Mouse (Mus musculus) macrophage (primary cell): Measurements from ENCODE around the gene Cog4. TPM values are rescaled to one million over a fixed set of nuclear protein-coding genes. Genes with fewer than 3 reads are reported as not detected.

Source experiments
- H3K27ac ChIP-seq: fragments of 350-480 bp; formaldehyde crosslinking; 2 replicates; pipeline ENCODE4 v1.9.0; 2021
- H3K36me3 ChIP-seq: fragments of 350-480 bp; formaldehyde crosslinking; 2 replicates; pipeline ENCODE4 v1.9.0; 2021; ENCODE audit errors: inconsistent target
- H3K4me3 ChIP-seq: fragments of 350-480 bp; formaldehyde crosslinking; 2 replicates; pipeline ENCODE4 v1.9.0; 2021; ENCODE audit errors: inconsistent target
- H3K79me2 ChIP-seq: fragments of 350-480 bp; formaldehyde crosslinking; 2 replicates; pipeline ENCODE4 v1.9.0; 2021; ENCODE audit errors: inconsistent target
- WGBS: methylation state at CpG from one replicate; pipeline ENCODE4 v1.1.7; 2026; ENCODE audit warnings: inconsistent platforms; ENCODE audit not compliant: missing documents; 5-methylcytosine and 5-hydroxymethylcytosine counted together
- polyA plus RNA-seq: library from polyadenylated mRNA; stranded (reverse); fragments of 250-400 nt; gene quantifications from 3 replicates; pipeline ENCODE4 v1.2.4, GENCODE M21; 2018; ENCODE audit warnings: inconsistent platforms
- total RNA-seq, 78 experiments: library from RNA; depleted of rRNA; stranded (reverse); fragments of 250-400 nt; gene quantifications; 1 replicate in 9 of 78; 2 replicates in 24 of 78; 3 replicates in 43 of 78; 4 replicates in 2 of 78; pipeline ENCODE4 v1.2.4; 2018; ENCODE audit warnings: inconsistent platforms in 56 of 78

Gene Cog4
- 100 to 1,000 TPM in 22 of 26 experiments, 10 to 100 TPM in 4; 83.5 to 265 (median 188) TPM for total RNA-seq (2018; cell fraction: chromatin; rRNA removed)
- total RNA-seq (2018; cell fraction: cytosol; rRNA removed): 10 to 100 TPM; 25.8 to 53.3 (median 40.4) TPM
- total RNA-seq (2018; cell fraction: nucleus; rRNA removed): 100 to 1,000 TPM in 1 of 26 experiments, 10 to 100 TPM in 25; 41.4 to 137 (median 79.0) TPM
- 29.1 to 44.7 TPM (median 32.2 TPM) in 3 replicates for polyA plus RNA-seq

DNA sequence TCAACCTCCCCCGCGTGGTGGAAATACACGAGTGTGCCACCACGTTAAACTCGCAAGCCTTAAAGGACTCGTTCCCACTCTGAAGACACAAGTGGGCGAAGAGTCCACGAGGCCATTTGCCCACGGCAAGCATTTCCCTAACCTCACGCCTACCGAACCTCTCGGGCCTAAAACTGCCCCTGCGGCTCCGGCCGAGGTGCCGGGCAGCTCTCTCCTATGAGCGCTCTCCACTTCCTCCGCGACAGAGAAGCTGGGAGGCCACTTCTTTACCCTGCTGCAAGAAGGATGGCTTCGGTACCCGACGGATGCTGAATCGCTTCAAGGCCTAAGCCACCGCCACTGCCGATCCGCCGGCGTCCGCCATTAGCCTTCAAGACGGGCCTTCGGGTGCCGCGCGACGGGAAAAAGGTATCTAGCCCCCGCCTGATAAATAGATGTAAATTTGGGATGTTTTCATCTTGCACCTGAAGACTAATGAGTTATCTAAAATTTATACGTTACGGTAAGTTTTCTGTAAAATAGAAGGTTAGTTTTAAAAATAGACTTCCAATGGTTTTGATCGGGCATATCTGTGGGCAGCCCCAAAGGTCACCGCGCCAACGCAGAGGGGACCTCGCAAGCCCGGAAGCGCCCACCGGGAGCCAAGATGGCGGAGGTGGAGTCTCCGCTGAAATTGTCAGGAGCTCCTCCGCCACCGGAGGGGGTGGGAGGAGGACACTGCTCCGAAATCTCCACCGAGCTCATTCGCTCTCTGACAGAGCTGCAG, at the start of gene Cog4, which contains the start of gene Sf3b3:
Gene Cog4, plus strand, starts transcription at position 196 of the 766 bp plus-strand sequence.
Gene Sf3b3, minus strand, starts transcription at position 383 of the 766 bp plus-strand sequence.
- Histone ChIP-seq H3K27ac (peak within 1 kb of the TSS; percentile 84), H3K4me3 (peak within 1 kb of the TSS; percentile 100), H3K79me2 (peaks cover 80% of the 10 kb centered on the region), H3K36me3 (peaks cover 52% of the 10 kb centered on the region)
- 1% methylated on average over 53 of the region's 53 CpGs for WGBS

DNA sequence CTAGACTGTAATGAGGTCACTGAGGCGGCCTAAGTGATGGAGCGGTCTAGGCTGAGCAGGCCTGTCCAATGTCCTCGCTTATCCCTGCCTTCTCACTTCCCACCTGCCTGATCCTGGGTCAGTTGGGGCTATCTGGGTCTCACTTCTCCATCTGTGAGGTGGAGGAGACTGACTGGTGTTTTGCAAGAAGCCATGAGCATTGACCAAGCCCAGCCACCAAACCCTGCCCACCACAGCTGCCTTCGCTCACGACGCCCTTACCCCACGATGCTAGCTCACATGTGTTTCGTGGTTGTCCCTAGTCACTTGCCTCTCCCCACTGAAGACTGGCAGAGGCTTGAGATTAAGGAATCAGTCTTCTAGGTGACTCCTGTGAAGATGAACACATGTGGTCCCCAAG, 49.3 kb upstream of the Cog4 start:
- Histone ChIP-seq H3K79me2 (no peaks in the 10 kb centered on the region), H3K4me3 (no peak overlapping the region), H3K27ac (no peak overlapping the region), H3K36me3 (no peaks in the 10 kb centered on the region)
- WGBS: 67% methylated on average over 8 of the region's 8 CpGs

DNA sequence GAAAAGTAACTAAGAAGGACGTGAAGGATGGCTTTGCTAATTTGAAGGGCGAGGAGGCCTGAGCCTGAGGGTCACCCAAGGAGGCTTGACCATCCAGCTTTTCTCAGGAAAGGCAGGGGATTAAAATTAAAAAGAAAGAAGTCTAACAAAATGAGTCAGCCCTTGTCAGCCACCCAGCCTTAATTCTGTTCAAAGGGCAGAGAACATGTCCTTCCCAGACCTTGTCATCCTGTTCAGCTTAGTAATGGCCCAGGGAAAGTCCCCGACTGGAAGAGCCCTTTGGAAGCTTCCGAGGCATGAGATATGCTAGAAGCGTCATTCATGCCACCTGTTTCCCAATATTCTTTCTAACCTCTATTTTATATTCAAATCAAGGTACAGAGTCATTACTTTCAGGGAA, 43.4 kb upstream of the Cog4 start:
- no peaks in the 10 kb centered on the region for H3K79me2 ChIP-seq
- no peak overlapping the region for H3K4me3 ChIP-seq
- H3K36me3 ChIP-seq: no peaks in the 10 kb centered on the region
- no peak overlapping the region for H3K27ac ChIP-seq
- WGBS: 97% methylated on average over 5 of the region's 5 CpGs

DNA sequence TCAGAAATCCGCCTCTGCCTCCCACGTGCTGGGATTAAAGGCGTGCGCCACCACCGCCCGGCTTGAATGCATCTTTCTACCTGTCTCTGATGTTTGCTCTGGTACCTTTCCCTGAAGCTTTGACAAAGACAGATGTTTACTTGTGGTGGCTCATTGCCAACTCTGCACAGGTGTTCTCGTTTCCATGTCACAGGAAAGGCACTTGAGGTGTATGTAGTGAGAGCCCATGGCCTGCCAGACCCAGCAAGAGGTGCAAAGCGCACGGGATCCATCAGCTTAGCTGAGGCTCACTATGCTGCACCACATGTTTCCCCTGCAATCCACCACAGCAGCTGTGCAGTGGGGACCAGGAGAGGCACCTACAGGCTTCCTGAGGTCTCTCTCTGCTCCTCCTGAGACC, 42.5 kb upstream of the Cog4 start:
- Histone ChIP-seq H3K27ac (no peak overlapping the region), H3K4me3 (no peak overlapping the region), H3K79me2 (no peaks in the 10 kb centered on the region), H3K36me3 (no peaks in the 10 kb centered on the region; the same call in 1 of the 2 replicates)
- 82% methylated on average over 7 of the region's 9 CpGs for WGBS

DNA sequence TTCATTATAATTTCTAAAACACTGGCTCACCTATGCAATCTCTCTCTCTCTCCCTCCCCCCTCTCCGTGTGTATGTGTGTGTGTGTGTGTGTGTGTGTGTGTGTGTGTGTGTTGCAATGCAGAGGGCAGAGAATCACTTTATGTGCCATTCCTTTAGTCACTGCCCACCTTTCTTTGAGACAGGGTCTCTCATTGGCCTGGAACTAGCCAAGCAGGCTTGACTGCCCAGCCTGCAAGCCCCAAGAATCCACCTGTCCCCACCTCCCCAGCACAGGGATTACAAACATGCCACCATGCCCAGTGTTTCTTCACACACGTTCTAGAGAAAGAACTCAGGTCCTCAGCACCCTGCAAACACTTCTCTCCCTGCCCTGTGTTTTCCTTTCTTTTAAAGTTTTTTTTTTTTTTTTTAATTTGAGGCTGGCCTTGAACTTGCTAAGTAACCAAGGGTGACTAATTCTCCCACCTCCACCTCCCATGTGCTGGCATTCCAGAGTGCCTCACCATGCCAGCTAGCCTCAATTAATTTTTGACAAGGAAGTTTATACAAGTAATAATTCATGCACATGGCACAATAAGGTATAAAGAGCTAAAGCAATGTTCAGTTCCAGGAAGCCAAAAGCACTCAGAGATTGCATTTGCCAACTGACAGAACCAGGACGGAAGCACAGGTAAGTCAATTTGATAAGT, 41.4 kb upstream of the Cog4 start:
- 70% methylated on average over 2 of the region's 3 CpGs for WGBS
- peaks cover 7% of the 10 kb centered on the region; the same call in 1 of the 2 replicates for H3K36me3 ChIP-seq
- H3K4me3 ChIP-seq: no peak overlapping the region

GRCm38 (mm10) chr8:110805669-110806068, 40.7 kb upstream of the Cog4 start, which contains the start of gene Il34:
TSS of gene Il34 (minus strand) at chr8:110805924.
- Histone ChIP-seq H3K27ac (no peak within 1 kb of the TSS), H3K4me3 (no peak within 1 kb of the TSS), H3K36me3 (peaks cover 13% of the 10 kb centered on the region; the same call in 1 of the 2 replicates), H3K79me2 (no peaks in the 10 kb centered on the region)
- 55% methylated on average over 12 of the region's 12 CpGs for WGBS

More for the DNA sequence above, 41.4 kb upstream of the Cog4 start:
- Histone ChIP-seq H3K27ac (no peak overlapping the region), H3K79me2 (no peaks in the 10 kb centered on the region)

DNA sequence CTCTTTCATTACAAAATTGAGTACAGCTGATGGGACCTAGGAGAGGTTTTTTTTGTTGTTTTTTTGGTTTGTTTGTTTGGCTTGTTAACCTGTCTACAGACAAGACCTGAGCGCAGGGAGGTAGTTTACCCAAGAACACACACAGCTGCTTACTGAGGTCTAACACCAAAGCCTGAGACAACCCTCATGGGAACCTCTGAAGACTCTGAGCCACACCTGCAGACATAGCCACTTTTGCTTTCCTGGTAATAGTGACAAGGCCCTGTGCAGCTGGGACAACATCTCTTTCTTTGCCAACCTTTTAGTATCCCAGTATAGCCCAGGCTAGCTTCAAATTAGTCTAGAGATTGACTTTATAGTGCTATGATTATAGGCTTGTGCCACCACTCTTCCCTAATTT, 40.3 kb upstream of the Cog4 start:
- peaks cover 18% of the 10 kb centered on the region; the same call in 1 of the 2 replicates for H3K36me3 ChIP-seq
- H3K27ac ChIP-seq: no peak overlapping the region
- WGBS: 92% methylated on average over 1 of the region's 1 CpGs
- no peaks in the 10 kb centered on the region for H3K79me2 ChIP-seq
- H3K4me3 ChIP-seq: no peak overlapping the region

DNA sequence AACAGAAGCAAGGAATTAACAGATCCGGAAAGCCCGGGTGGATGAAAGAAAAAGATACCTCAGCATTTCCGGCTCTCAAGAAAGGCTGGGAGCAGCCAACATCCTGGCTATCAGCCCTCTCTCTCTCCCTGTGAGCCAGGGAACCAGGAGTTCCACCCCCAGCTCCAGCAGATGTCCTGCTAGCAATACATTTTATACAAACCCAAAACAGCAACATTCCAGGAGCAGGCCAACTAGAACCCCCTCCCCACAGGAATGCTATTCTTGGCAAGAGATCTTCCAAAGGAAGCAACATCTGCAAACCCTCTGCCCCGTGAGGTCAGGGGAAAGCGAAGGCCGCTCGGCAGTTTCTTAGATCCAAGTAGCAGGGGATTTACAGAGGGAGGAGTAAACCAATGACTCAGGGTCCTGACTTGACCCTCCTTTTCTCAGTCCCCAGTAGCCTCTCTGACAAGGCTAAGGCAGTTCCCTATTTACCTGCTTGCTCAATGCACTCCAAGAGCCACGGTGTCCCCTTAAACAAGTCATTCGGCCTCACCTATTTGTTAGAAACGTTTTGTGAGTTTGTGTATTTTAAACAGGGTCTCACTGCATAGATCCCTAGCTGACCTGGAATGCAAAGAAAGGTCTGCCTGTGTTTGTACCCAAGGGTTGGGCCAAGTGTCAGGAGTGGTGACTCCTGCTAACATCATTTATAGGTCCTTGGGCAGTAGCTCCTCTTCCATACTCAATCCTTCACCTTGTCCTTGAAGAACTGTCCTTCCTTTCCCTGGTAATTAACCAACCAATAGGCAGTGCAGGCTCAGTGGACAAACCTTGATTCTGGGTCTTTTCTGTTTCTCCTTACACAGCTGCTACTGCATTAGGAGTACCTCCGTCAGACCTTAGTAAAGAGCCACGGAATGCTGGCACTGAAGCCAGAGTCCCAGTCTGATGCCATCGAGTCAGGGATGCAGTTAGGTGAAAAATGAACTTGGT, 37.6 kb upstream of the Cog4 start:
- no peak overlapping the region for H3K4me3 ChIP-seq
- H3K36me3 ChIP-seq: peaks cover 44% of the 10 kb centered on the region
- no peak overlapping the region for H3K27ac ChIP-seq
- WGBS: 85% methylated on average over 13 of the region's 13 CpGs
- no peaks in the 10 kb centered on the region for H3K79me2 ChIP-seq

DNA sequence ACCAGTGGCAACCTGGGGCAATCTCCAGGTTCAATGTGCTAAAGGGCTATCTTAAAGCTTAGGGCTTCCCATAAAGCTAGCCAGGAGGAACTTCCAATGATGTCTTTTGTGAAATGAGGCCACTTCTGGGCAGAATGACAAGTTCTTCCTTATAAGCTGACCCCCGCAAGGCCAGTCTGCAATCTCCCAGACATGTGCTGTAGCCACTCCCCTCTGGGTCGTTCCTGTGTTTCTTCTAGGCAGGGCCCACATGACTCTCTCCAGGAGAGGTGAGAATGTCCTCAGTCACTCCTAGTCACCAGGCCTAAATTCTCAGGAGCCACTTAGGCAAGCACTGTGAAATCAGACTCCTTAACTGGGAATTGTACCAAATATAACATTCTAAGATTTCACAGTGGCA, 36.6 kb upstream of the Cog4 start:
- 70% methylated on average over 2 of the region's 2 CpGs for WGBS
- no peak overlapping the region for H3K27ac ChIP-seq
- H3K79me2 ChIP-seq: no peaks in the 10 kb centered on the region
- H3K36me3 ChIP-seq: peaks cover 54% of the 10 kb centered on the region
- H3K4me3 ChIP-seq: no peak overlapping the region

- Histone ChIP-seq H3K4me3 (no peak overlapping the region), H3K36me3 (peaks cover 61% of the 10 kb centered on the region), H3K79me2 (no peaks in the 10 kb centered on the region), H3K27ac (no peak overlapping the region)
- WGBS: 95% methylated on average over 6 of the region's 7 CpGs
Measured at GRCm38 (mm10) chr8:110810481-110811065, 35.8 kb upstream of the Cog4 start.

DNA sequence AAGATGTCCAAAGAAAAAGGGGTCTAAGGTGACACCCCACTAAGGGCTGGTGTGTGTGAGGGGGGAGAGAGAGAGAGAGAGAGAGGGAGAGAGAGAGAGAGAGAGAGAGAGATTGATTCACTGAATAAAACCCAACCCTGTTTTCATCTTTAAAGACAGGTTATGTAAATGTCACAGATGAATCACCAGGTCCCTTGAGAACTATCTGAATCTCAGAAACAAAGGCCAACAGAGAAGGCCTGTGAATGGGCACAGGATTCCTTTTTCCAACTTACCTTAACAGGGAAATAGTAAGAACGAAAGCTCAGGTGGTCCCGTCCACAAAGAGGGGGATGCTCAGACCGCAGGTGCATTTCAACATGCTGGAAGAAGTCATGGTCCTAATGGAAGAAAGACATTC, 35.3 kb upstream of the Cog4 start:
- no peak overlapping the region for H3K27ac ChIP-seq
- no peak overlapping the region for H3K4me3 ChIP-seq
- H3K36me3 ChIP-seq: peaks cover 66% of the 10 kb centered on the region
- 95% methylated on average over 3 of the region's 3 CpGs for WGBS
- no peaks in the 10 kb centered on the region for H3K79me2 ChIP-seq

- Histone ChIP-seq H3K36me3 (peaks cover 73% of the 10 kb centered on the region), H3K27ac (no peak overlapping the region), H3K79me2 (no peaks in the 10 kb centered on the region), H3K4me3 (no peak overlapping the region)
- 90% methylated on average over 7 of the region's 7 CpGs for WGBS
Measured at GRCm38 (mm10) chr8:110811793-110812192, 34.6 kb upstream of the Cog4 start.

GRCm38 (mm10) chr8:110812349-110813080, 33.9 kb upstream of the Cog4 start:
- Histone ChIP-seq H3K4me3 (no peak overlapping the region), H3K79me2 (no peaks in the 10 kb centered on the region; the same call in 1 of the 2 replicates), H3K36me3 (peaks cover 80% of the 10 kb centered on the region), H3K27ac (no peak overlapping the region)
- 93% methylated on average over 7 of the region's 7 CpGs for WGBS
